Mouse (Mus musculus): ENCODE results near the gene Otulinl. TPM values are rescaled to one million over a fixed set of nuclear protein-coding genes. Genes with fewer than 3 reads are reported as not detected.
"Not testable (repeated sequence)": the region's sequence is repeated elsewhere in the genome, so short reads cannot be mapped to it uniquely, and the experiment has no call there.

Otulinl gene
- polyA plus RNA-seq (2015; fragmentation: Nextera tagmentation; extraction: Ambion mirVana) = 10.7 and 11.0 TPM in 2 replicates

GRCm38 (mm10) chr15:27681419-27682187 lies at the start of gene Otulinl:
Otulinl (minus strand) TSS chr15:27681579.
- H3K4me1 ChIP-seq (ENCODE audit: control insufficient read depth, insufficient read depth, low read length) = peaks cover 7% of the 10 kb centered on the region
- 1% methylated on average over 59 of the region's 59 CpGs for WGBS
- H3K4me3 ChIP-seq (ENCODE audit: low read length) = peak within 1 kb of the TSS; percentile 72
- H3K27ac ChIP-seq (ENCODE audit: low read length) = peak within 1 kb of the TSS; percentile 62; the same call in 1 of the 2 replicates
- H3K27me3 ChIP-seq (replicated peaks; ENCODE audit: control insufficient read depth, insufficient read depth, low read length) = no peaks in the 10 kb centered on the region
- no peaks in the 10 kb centered on the region for H3K36me3 ChIP-seq (ENCODE audit: control insufficient read depth, insufficient read depth, low read length)
- ATAC-seq = peak; percentile 100
- H3K9me3 ChIP-seq (ENCODE audit: control insufficient read depth, low read length) = no peaks in the 10 kb centered on the region
- H3K4me2 ChIP-seq (ENCODE audit: low read depth, low read length) = peak within 1 kb of the TSS; percentile 91
- H3K9ac ChIP-seq (ENCODE audit: low read depth, low read length) = peak within 1 kb of the TSS; percentile 76

- 74% methylated on average over 6 of the region's 6 CpGs for WGBS
- H3K36me3 ChIP-seq (ENCODE audit: control insufficient read depth, insufficient read depth, low read length) = no peaks in the 10 kb centered on the region
- no peak for ATAC-seq
These were observed 44.8 kb upstream of the Otulinl start for GRCm38 (mm10) chr15:27726228-27726627.

GRCm38 (mm10) chr15:27724796-27725680 lies 43.7 kb upstream of the Otulinl start:
- Histone ChIP-seq H3K36me3 (ENCODE audit: control insufficient read depth, insufficient read depth, low read length) (no peaks in the 10 kb centered on the region), H3K27ac (ENCODE audit: low read length) (peak overlapping the region; percentile 21; the same call in 1 of the 2 replicates), H3K27me3 (replicated peaks; ENCODE audit: control insufficient read depth, insufficient read depth, low read length) (no peaks in the 10 kb centered on the region), H3K9me3 (ENCODE audit: control insufficient read depth, low read length) (no peaks in the 10 kb centered on the region), H3K4me3 (ENCODE audit: low read length) (no peak overlapping the region), H3K4me2 (ENCODE audit: low read depth, low read length) (no peak overlapping the region), H3K4me1 (ENCODE audit: control insufficient read depth, insufficient read depth, low read length) (no peaks in the 10 kb centered on the region; the same call in 1 of the 2 replicates), H3K9ac (ENCODE audit: low read depth, low read length) (no peak overlapping the region)
- no peak; the same call in 1 of the 2 replicates for ATAC-seq
- WGBS = 50% methylated on average over 9 of the region's 9 CpGs

More at GRCm38 (mm10) chr15:27726228-27726627, 44.8 kb upstream of the Otulinl start:
- Histone ChIP-seq H3K27me3 (replicated peaks; ENCODE audit: control insufficient read depth, insufficient read depth, low read length) (no peaks in the 10 kb centered on the region), H3K4me2 (ENCODE audit: low read depth, low read length) (no peak overlapping the region), H3K4me3 (ENCODE audit: low read length) (no peak overlapping the region), H3K27ac (ENCODE audit: low read length) (no peak overlapping the region), H3K4me1 (ENCODE audit: control insufficient read depth, insufficient read depth, low read length) (no peaks in the 10 kb centered on the region; the same call in 1 of the 2 replicates), H3K9ac (ENCODE audit: low read depth, low read length) (no peak overlapping the region), H3K9me3 (ENCODE audit: control insufficient read depth, low read length) (no peaks in the 10 kb centered on the region)

DNA sequence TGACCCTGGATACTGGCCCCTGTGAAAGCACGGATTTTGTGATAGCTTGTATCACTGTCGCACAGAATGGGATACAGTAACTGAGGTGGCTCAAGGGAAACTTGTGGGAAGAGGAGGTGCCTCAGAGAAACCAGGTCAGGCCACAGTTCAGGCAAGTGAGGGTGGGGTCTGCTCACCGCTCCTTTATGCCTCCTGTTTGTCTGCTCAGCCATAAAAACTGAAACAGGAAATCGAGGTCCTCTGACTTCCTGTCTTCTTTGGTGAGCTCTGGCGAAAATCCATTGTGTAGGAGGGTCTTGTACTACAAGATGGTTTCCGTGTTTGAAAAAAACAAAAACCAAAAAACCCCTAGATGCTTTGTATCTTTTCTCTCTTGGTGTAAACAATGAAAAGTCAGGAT lies 42.9 kb upstream of the Otulinl start:
- Histone ChIP-seq H3K36me3 (ENCODE audit: control insufficient read depth, insufficient read depth, low read length) (no peaks in the 10 kb centered on the region), H3K27ac (ENCODE audit: low read length) (0 out of 2 replicates have a peak overlapping the region, but pooled peaks have one; percentile 21), H3K9me3 (ENCODE audit: control insufficient read depth, low read length) (no peaks in the 10 kb centered on the region), H3K4me3 (ENCODE audit: low read length) (no peak overlapping the region), H3K27me3 (replicated peaks; ENCODE audit: control insufficient read depth, insufficient read depth, low read length) (no peaks in the 10 kb centered on the region), H3K4me1 (ENCODE audit: control insufficient read depth, insufficient read depth, low read length) (no peaks in the 10 kb centered on the region; the same call in 1 of the 2 replicates), H3K4me2 (ENCODE audit: low read depth, low read length) (no peak overlapping the region), H3K9ac (ENCODE audit: low read depth, low read length) (no peak overlapping the region)
- 53% methylated on average over 6 of the region's 6 CpGs for WGBS
- ATAC-seq = peak; percentile 33; the same call in 1 of the 2 replicates

DNA sequence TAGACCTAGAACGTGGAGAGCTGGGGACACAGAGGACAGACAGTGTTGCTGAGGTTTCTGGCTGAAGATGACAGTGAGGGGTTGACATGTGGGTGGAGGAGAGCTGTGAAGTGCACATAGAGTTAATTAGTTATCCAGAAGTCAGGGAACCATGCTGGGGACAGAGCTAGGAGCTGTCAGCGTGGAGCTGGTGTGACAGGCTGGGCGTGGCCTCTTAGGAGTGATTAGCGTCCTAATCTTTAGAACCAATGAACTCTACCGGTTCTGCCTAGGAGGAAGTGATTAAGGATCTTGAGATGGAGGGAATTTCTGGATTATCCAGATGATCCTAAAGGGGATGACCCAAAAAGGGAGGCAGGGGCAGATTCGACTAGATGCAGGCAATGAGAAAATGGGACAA lies 42.4 kb upstream of the Otulinl start:
- H3K27ac ChIP-seq (ENCODE audit: low read length) = no peak overlapping the region
- H3K9me3 ChIP-seq (ENCODE audit: control insufficient read depth, low read length) = no peaks in the 10 kb centered on the region
- no peaks in the 10 kb centered on the region for H3K36me3 ChIP-seq (ENCODE audit: control insufficient read depth, insufficient read depth, low read length)
- H3K4me1 ChIP-seq (ENCODE audit: control insufficient read depth, insufficient read depth, low read length) = peaks cover 3% of the 10 kb centered on the region; the same call in 1 of the 2 replicates
- no peaks in the 10 kb centered on the region for H3K27me3 ChIP-seq (replicated peaks; ENCODE audit: control insufficient read depth, insufficient read depth, low read length)
- H3K9ac ChIP-seq (ENCODE audit: low read depth, low read length) = no peak overlapping the region
- peak; percentile 67; the same call in 1 of the 2 replicates for ATAC-seq
- H3K4me2 ChIP-seq (ENCODE audit: low read depth, low read length) = no peak overlapping the region
- H3K4me3 ChIP-seq (ENCODE audit: low read length) = no peak overlapping the region
- 55% methylated on average over 6 of the region's 6 CpGs for WGBS

GRCm38 (mm10) chr15:27720297-27720696 lies 38.9 kb upstream of the Otulinl start:
- 79% methylated on average over 8 of the region's 8 CpGs for WGBS
- not testable (repeated sequence) for H3K9ac ChIP-seq (ENCODE audit: low read depth, low read length); H3K27ac ChIP-seq (ENCODE audit: low read length); H3K36me3 ChIP-seq (ENCODE audit: control insufficient read depth, insufficient read depth, low read length); H3K9me3 ChIP-seq (ENCODE audit: control insufficient read depth, low read length); H3K4me2 ChIP-seq (ENCODE audit: low read depth, low read length); H3K4me1 ChIP-seq (ENCODE audit: control insufficient read depth, insufficient read depth, low read length); ATAC-seq; H3K4me3 ChIP-seq (ENCODE audit: low read length); H3K27me3 ChIP-seq (replicated peaks; ENCODE audit: control insufficient read depth, insufficient read depth, low read length)

- Histone ChIP-seq H3K4me2 (ENCODE audit: low read depth, low read length) (peak overlapping the region; percentile 14; the same call in 1 of the 2 replicates), H3K36me3 (ENCODE audit: control insufficient read depth, insufficient read depth, low read length) (no peaks in the 10 kb centered on the region), H3K9ac (ENCODE audit: low read depth, low read length) (no peak overlapping the region), H3K4me1 (ENCODE audit: control insufficient read depth, insufficient read depth, low read length) (peaks cover 3% of the 10 kb centered on the region; the same call in 1 of the 2 replicates), H3K9me3 (ENCODE audit: control insufficient read depth, low read length) (no peaks in the 10 kb centered on the region), H3K4me3 (ENCODE audit: low read length) (no peak overlapping the region), H3K27me3 (replicated peaks; ENCODE audit: control insufficient read depth, insufficient read depth, low read length) (no peaks in the 10 kb centered on the region), H3K27ac (ENCODE audit: low read length) (no peak overlapping the region)
- 66% methylated on average over 7 of the region's 7 CpGs for WGBS
- peak; percentile 90 for ATAC-seq
These were observed 37.3 kb upstream of the Otulinl start for GRCm38 (mm10) chr15:27718668-27719067.

DNA sequence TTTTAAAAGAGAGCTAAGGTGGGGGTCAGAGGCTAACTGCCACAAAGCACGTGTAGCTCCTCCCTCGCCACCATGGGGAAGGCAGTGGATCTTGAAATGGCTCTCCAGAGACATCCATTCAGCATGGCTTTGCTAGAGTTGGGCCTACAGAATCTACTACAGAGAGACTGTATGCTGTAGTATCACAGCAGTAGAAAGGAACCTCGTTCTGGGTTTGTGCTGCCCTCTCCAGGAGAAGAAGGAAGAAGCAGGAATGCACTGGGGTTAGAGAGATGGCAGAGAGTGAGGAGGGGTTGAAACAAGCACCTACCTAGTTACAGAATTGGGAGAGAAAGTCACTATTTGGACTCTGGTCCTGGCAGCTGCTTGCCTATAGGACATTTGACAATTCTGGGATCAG lies 34.0 kb upstream of the Otulinl start:
- Histone ChIP-seq H3K9me3 (ENCODE audit: control insufficient read depth, low read length) (no peaks in the 10 kb centered on the region), H3K9ac (ENCODE audit: low read depth, low read length) (no peak overlapping the region)

GRCm38 (mm10) chr15:27710698-27711097 lies 29.3 kb upstream of the Otulinl start:
- no peak for ATAC-seq
- Histone ChIP-seq H3K4me3 (ENCODE audit: low read length) (no peak overlapping the region), H3K4me2 (ENCODE audit: low read depth, low read length) (no peak overlapping the region), H3K36me3 (ENCODE audit: control insufficient read depth, insufficient read depth, low read length) (no peaks in the 10 kb centered on the region), H3K27me3 (replicated peaks; ENCODE audit: control insufficient read depth, insufficient read depth, low read length) (no peaks in the 10 kb centered on the region), H3K27ac (ENCODE audit: low read length) (no peak overlapping the region), H3K9ac (ENCODE audit: low read depth, low read length) (no peak overlapping the region), H3K9me3 (ENCODE audit: control insufficient read depth, low read length) (no peaks in the 10 kb centered on the region), H3K4me1 (ENCODE audit: control insufficient read depth, insufficient read depth, low read length) (no peaks in the 10 kb centered on the region)
- 62% methylated on average over 9 of the region's 9 CpGs for WGBS

More for the DNA sequence above, 34.0 kb upstream of the Otulinl start:
- ATAC-seq = no peak
- Histone ChIP-seq H3K4me1 (ENCODE audit: control insufficient read depth, insufficient read depth, low read length) (peaks cover 3% of the 10 kb centered on the region; the same call in 1 of the 2 replicates), H3K27ac (ENCODE audit: low read length) (no peak overlapping the region), H3K4me2 (ENCODE audit: low read depth, low read length) (no peak overlapping the region), H3K4me3 (ENCODE audit: low read length) (no peak overlapping the region), H3K36me3 (ENCODE audit: control insufficient read depth, insufficient read depth, low read length) (no peaks in the 10 kb centered on the region), H3K27me3 (replicated peaks; ENCODE audit: control insufficient read depth, insufficient read depth, low read length) (no peaks in the 10 kb centered on the region)
- WGBS = 28% methylated on average over 3 of the region's 3 CpGs
